ENCODE assay signal across 12 mouse cellular contexts in the genomic region with DNA sequence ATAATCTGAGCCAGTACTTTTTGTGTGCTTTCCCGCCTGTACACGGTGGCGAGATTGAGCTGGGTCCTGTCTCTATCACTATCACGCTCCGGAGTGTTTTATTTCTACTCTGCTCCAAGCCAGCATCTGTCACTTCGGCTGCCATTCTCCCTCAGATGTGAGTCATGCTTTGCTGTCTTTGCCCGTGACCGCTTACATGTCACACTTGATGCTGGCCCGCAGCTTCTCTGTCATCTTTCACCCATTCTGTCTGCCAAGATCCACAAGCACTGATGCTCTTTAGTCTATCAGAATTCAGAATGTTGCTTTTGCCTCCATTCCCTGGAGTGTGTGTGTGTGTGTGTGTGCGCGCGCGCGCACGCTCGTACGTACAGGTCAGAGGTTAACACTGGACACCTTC. TPM values are rescaled to one million over a fixed set of nuclear protein-coding genes. Genes with fewer than 3 reads are reported as not detected.
DNase-seq lines count a peak whose midpoint lies in the region; ATAC-seq lines count a peak whose summit lies in the region.
"Had no signal": no experiment of that assay in that cellular context is flagged by ENCODE, and none has a peak within 500 bp of the region (broad histone marks: within the 10 kb centered on the region; RNA-seq: fewer than 3 reads in every experiment).

No protein-coding gene starts in this region.

- H3K27me3 ChIP-seq in hindbrain, embryonic 14.5 days (ENCODE audit: control insufficient read depth, insufficient read depth, low read length) = no peaks in the 10 kb centered on the region
- no peaks in the 10 kb centered on the region for H3K27me3 ChIP-seq in midbrain, embryonic 15.5 days (replicated peaks)
- H3K27me3 ChIP-seq: limb, embryonic 12.5 days; Patski had no signal

- H3K4me1 ChIP-seq in hindbrain, embryonic 14.5 days (replicated peaks; ENCODE audit: control insufficient read depth, insufficient read depth, low read length) = peaks cover 14% of the 10 kb centered on the region
- H3K4me1 ChIP-seq in midbrain, embryonic 15.5 days = peaks cover 32% of the 10 kb centered on the region

- H3K36me3 ChIP-seq in hindbrain, embryonic 14.5 days (replicated peaks; ENCODE audit: control insufficient read depth, insufficient read depth) = no peaks in the 10 kb centered on the region
- H3K36me3 ChIP-seq in midbrain, embryonic 15.5 days (replicated peaks) = no peaks in the 10 kb centered on the region
- H3K36me3 ChIP-seq: limb, embryonic 12.5 days had no signal

- intact Hi-C loops in heart, postnatal 36 days (cut with DNase I) = no loop called here

- ATAC-seq in hindbrain, embryonic 14.5 days (ENCODE audit: low FRiP score) = no peak
- ATAC-seq in midbrain, embryonic 15.5 days (replicated peaks) = 0 out of 2 replicates have a peak, but pooled peaks have one; percentile 4
- no peak for ATAC-seq in megakaryocyte, adult 5-6 weeks (ENCODE audit: poor library complexity, severe bottlenecking)
- ATAC-seq: Patski had no signal

- no peak overlapping the region for H3K4me2 ChIP-seq in hindbrain, embryonic 14.5 days (replicated peaks)
- no peak overlapping the region for H3K4me2 ChIP-seq in midbrain, embryonic 15.5 days
- H3K4me2 ChIP-seq: limb, embryonic 12.5 days had no signal

- H3K27ac ChIP-seq in hindbrain, embryonic 14.5 days = peak overlapping the region; percentile 94
- peak overlapping the region; percentile 86 for H3K27ac ChIP-seq in midbrain, embryonic 15.5 days

- H3K9ac ChIP-seq in hindbrain, embryonic 14.5 days = no peak overlapping the region
- no peak overlapping the region for H3K9ac ChIP-seq in midbrain, embryonic 15.5 days
- H3K9ac ChIP-seq: limb, embryonic 12.5 days had no signal

- H3K4me3 ChIP-seq in hindbrain, embryonic 14.5 days (replicated peaks; ENCODE audit: low read length) = no peak overlapping the region
- H3K4me3 ChIP-seq in midbrain, embryonic 15.5 days = no peak overlapping the region
- H3K4me3 ChIP-seq: limb, embryonic 12.5 days had no signal

- peak; percentile 87 for DNase-seq in heart, adult 11 months
- DNase-seq in heart, postnatal 36 days = no peak
- DNase-seq in adipocyte (ENCODE audit: low spot score) = peak; percentile 59
- no peak for DNase-seq in hindbrain, embryonic 14.5 days (ENCODE audit: low spot score)
- DNase-seq in cerebellum, adult 11-12 months = no peak
- no peak for DNase-seq in layer of hippocampus, postnatal 10 days (ENCODE audit: low spot score in 2 of 2)
- DNase-seq: cerebellum, adult 18-20 months; layer of hippocampus, adult 9-11 months had no signal

- 92% methylated on average over 17 of the region's 17 CpGs for WGBS in hindbrain, embryonic 14.5 days
- 92% methylated on average over 17 of the region's 17 CpGs for WGBS in midbrain, embryonic 15.5 days

- H3K9me3 ChIP-seq in hindbrain, embryonic 14.5 days (ENCODE audit: control insufficient read depth, low read length) = no peaks in the 10 kb centered on the region
- no peaks in the 10 kb centered on the region for H3K9me3 ChIP-seq in midbrain, embryonic 15.5 days
- H3K9me3 ChIP-seq: limb, embryonic 12.5 days had no signal

RNA-seq across cellular contexts. Expression of gene Cstad, which starts 33.5 kb away (rescaled TPM):
- total RNA-seq in heart, postnatal 36 days (2021) = 1 to 10 TPM; 1.5 to 2.3 TPM
- polyA plus RNA-seq in hindbrain, embryonic 14.5 days (2014; fragmentation: Nextera tagmentation; extraction: Ambion mirVana) = 1.6 TPM in 1 of 2 replicates, not detected in the other
- polyA plus RNA-seq in midbrain, embryonic 15.5 days (2015; fragmentation: Nextera tagmentation; extraction: Ambion mirVana) = 0.51 and 0.63 TPM in 2 replicates
- 0.27 and 0.60 TPM in 2 replicates for total RNA-seq in megakaryocyte, adult 5-6 weeks (2015)
- total RNA-seq in megakaryocyte, adult 5-6 weeks (2017) = not detected in 2 replicates
- 1 to 10 TPM; 4.0 to 6.5 TPM for total RNA-seq in layer of hippocampus, postnatal 10 days (2021)

Comparison
In these comparisons a context has a peak if more than half of its experiments do, and no peak if none do; other contexts are left out.
1. DNase-seq: peak in heart, adult 11 months (single experiment) and adipocyte (single experiment); none in heart, postnatal 36 days (0 of 2), hindbrain, embryonic 14.5 days (single experiment), cerebellum, adult 11-12 months (single experiment) and layer of hippocampus, postnatal 10 days (0 of 2).